Mouse (Mus musculus): Measurements from ENCODE around the gene Apoa2. TPM values are rescaled to one million over a fixed set of nuclear protein-coding genes. Genes with fewer than 3 reads are reported as not detected.

Apoa2 gene
- polyA plus RNA-seq, 1 experiment from 2014 or later: 151 TPM

- no peaks in the 10 kb centered on the region for H3K4me1 ChIP-seq (ENCODE audit: control insufficient read depth, insufficient read depth, low read length)
- H3K4me2 ChIP-seq (ENCODE audit: low read depth, low read length): peak overlapping the region; percentile 17; the same call in 1 of the 2 replicates
- no peak overlapping the region for H3K9ac ChIP-seq (ENCODE audit: low read depth, low read length)
- WGBS: 57% methylated on average over 10 of the region's 11 CpGs
- no peaks in the 10 kb centered on the region for H3K36me3 ChIP-seq (ENCODE audit: control insufficient read depth, insufficient read depth, low read length)
- H3K27ac ChIP-seq (ENCODE audit: low read length): no peak overlapping the region
- no peak overlapping the region for H3K4me3 ChIP-seq (ENCODE audit: low read length)
- no peaks in the 10 kb centered on the region for H3K9me3 ChIP-seq (ENCODE audit: control insufficient read depth, low read length)
- peak; percentile 50; the same call in 1 of the 2 replicates for ATAC-seq
- H3K27me3 ChIP-seq (replicated peaks; ENCODE audit: control insufficient read depth, insufficient read depth, low read length): no peaks in the 10 kb centered on the region; the same call in 1 of the 2 replicates
These were observed 21.2 kb upstream of the Apoa2 start for GRCm38 (mm10) chr1:171203471-171204248.

- H3K4me3 ChIP-seq (ENCODE audit: low read length): no peak overlapping the region
- H3K27me3 ChIP-seq (replicated peaks; ENCODE audit: control insufficient read depth, insufficient read depth, low read length): no peaks in the 10 kb centered on the region; the same call in 1 of the 2 replicates
- H3K9me3 ChIP-seq (ENCODE audit: control insufficient read depth, low read length): no peaks in the 10 kb centered on the region
- 57% methylated on average over 7 of the region's 7 CpGs for WGBS
- H3K4me1 ChIP-seq (ENCODE audit: control insufficient read depth, insufficient read depth, low read length): no peaks in the 10 kb centered on the region
- H3K9ac ChIP-seq (ENCODE audit: low read depth, low read length): no peak overlapping the region
- no peak overlapping the region for H3K27ac ChIP-seq (ENCODE audit: low read length)
- H3K36me3 ChIP-seq (ENCODE audit: control insufficient read depth, insufficient read depth, low read length): no peaks in the 10 kb centered on the region
- peak overlapping the region; percentile 17; the same call in 1 of the 2 replicates for H3K4me2 ChIP-seq (ENCODE audit: low read depth, low read length)
- ATAC-seq: peak; percentile 84
These were observed 20.6 kb upstream of the Apoa2 start for GRCm38 (mm10) chr1:171204249-171204644.

DNA sequence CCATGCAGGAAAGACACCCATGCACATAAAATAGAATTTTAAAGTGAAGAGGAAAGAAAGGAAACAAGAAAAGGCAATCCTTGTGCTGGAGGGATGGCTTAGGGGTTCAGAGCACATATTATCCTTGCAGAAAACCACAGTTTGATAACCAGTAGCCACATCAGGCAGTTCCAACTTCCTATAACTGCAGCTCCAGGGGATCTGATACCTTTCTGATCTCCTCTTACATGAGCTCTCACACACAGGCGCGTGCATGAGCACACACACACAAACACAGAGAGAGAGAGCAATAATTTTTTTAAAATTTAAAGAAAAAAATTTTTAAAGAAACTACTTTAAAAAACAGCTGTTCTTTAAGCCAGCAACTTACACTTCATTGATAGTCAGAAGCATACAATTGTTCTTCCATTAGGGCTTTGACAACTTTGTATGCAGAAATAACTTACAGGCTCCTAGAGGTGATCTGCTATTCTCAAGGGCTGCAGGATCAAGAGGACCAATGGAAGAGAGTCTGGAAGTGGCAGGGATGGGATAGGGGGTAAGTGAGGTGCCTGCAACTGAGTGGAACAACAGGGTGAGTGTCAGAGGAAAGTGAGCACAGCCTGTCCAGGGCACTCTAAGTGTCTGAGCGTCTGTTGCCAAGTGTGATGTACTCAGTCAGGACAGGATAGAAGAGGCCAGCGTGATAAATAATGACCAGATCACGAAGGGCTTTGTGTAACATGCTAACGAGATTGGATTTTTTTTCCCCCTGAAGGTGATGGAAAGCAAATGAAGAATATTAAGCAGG, 19.0 kb upstream of the Apoa2 start:
- Histone ChIP-seq H3K9me3 (ENCODE audit: control insufficient read depth, low read length) (no peaks in the 10 kb centered on the region), H3K36me3 (ENCODE audit: control insufficient read depth, insufficient read depth, low read length) (no peaks in the 10 kb centered on the region), H3K9ac (ENCODE audit: low read depth, low read length) (no peak overlapping the region), H3K4me1 (ENCODE audit: control insufficient read depth, insufficient read depth, low read length) (no peaks in the 10 kb centered on the region), H3K4me2 (ENCODE audit: low read depth, low read length) (no peak overlapping the region), H3K27ac (ENCODE audit: low read length) (no peak overlapping the region), H3K4me3 (ENCODE audit: low read length) (no peak overlapping the region), H3K27me3 (replicated peaks; ENCODE audit: control insufficient read depth, insufficient read depth, low read length) (no peaks in the 10 kb centered on the region; the same call in 1 of the 2 replicates)
- no peak for ATAC-seq
- 78% methylated on average over 6 of the region's 6 CpGs for WGBS

- Histone ChIP-seq H3K4me2 (ENCODE audit: low read depth, low read length) (no peak overlapping the region), H3K4me3 (ENCODE audit: low read length) (no peak overlapping the region), H3K36me3 (ENCODE audit: control insufficient read depth, insufficient read depth, low read length) (no peaks in the 10 kb centered on the region), H3K9ac (ENCODE audit: low read depth, low read length) (no peak overlapping the region), H3K27me3 (replicated peaks; ENCODE audit: control insufficient read depth, insufficient read depth, low read length) (no peaks in the 10 kb centered on the region; the same call in 1 of the 2 replicates), H3K27ac (ENCODE audit: low read length) (no peak overlapping the region), H3K4me1 (ENCODE audit: control insufficient read depth, insufficient read depth, low read length) (no peaks in the 10 kb centered on the region), H3K9me3 (ENCODE audit: control insufficient read depth, low read length) (no peaks in the 10 kb centered on the region)
- no peak for ATAC-seq
- 25% methylated on average over 4 of the region's 4 CpGs for WGBS
These were observed 15.4 kb upstream of the Apoa2 start for GRCm38 (mm10) chr1:171209409-171209808.

- Histone ChIP-seq H3K27ac (ENCODE audit: low read length) (no peak overlapping the region), H3K4me1 (ENCODE audit: control insufficient read depth, insufficient read depth, low read length) (0 out of 2 replicates have a peak, but pooled peaks cover 6% of the 10 kb centered on the region), H3K9ac (ENCODE audit: low read depth, low read length) (no peak overlapping the region), H3K27me3 (replicated peaks; ENCODE audit: control insufficient read depth, insufficient read depth, low read length) (no peaks in the 10 kb centered on the region), H3K4me3 (ENCODE audit: low read length) (no peak overlapping the region), H3K9me3 (ENCODE audit: control insufficient read depth, low read length) (no peaks in the 10 kb centered on the region), H3K4me2 (ENCODE audit: low read depth, low read length) (no peak overlapping the region), H3K36me3 (ENCODE audit: control insufficient read depth, insufficient read depth, low read length) (no peaks in the 10 kb centered on the region)
- WGBS: 50% methylated on average over 3 of the region's 3 CpGs
- ATAC-seq: no peak
These were observed 12.0 kb upstream of the Apoa2 start for GRCm38 (mm10) chr1:171212854-171213253.

DNA sequence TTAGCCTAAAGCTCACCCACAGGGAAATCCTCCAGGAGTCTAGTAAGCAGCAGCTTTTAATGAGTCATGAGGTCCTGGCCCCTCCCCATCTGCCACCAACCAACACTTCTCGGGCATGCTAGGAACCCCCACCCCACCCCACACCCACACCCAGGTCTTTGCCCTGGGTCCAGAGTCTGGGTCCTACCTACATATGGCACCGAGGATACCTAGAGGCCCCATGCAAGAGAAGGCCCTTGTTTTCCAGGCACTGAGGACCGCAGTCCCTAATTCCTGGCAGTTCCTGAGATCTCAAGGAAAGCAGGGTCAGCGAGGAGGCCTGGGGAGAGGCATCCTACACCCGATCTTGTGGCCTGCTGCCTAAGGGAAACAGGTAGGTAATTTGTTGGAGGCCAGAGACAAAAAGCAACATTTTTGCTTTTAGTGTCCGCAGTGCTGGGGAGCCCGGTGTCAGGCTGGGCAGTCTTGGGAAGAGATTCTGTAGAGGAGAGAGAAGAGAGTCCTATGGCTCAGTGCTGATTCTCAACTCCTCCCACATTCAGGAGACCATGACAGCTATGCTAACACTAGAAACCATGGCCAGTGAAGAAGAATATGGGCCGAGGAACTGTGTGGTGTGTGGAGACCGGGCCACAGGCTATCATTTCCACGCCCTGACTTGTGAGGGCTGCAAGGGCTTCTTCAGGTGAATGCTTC, 10.9 kb upstream of the Apoa2 start, which contains the start of gene Nr1i3:
Nr1i3 (plus strand) TSS at position 170 of the 696 bp plus-strand sequence.
- peak within 1 kb of the TSS; percentile 39 for H3K4me3 ChIP-seq (ENCODE audit: low read length)
- whole genome bisulfite sequencing: 62% methylated on average over 10 of the region's 10 CpGs
- ATAC-seq: peak; percentile 97
- H3K27ac ChIP-seq (ENCODE audit: low read length): peak within 1 kb of the TSS; percentile 81
- H3K4me2 ChIP-seq (ENCODE audit: low read depth, low read length): peak within 1 kb of the TSS; percentile 34
- H3K27me3 ChIP-seq (replicated peaks; ENCODE audit: control insufficient read depth, insufficient read depth, low read length): no peaks in the 10 kb centered on the region
- H3K9me3 ChIP-seq (ENCODE audit: control insufficient read depth, low read length): no peaks in the 10 kb centered on the region
- H3K36me3 ChIP-seq (ENCODE audit: control insufficient read depth, insufficient read depth, low read length): 0 out of 2 replicates have a peak, but pooled peaks cover 2% of the 10 kb centered on the region
- 0 out of 2 replicates have a peak, but pooled peaks cover 6% of the 10 kb centered on the region for H3K4me1 ChIP-seq (ENCODE audit: control insufficient read depth, insufficient read depth, low read length)
- peak within 1 kb of the TSS; percentile 56 for H3K9ac ChIP-seq (ENCODE audit: low read depth, low read length)

DNA sequence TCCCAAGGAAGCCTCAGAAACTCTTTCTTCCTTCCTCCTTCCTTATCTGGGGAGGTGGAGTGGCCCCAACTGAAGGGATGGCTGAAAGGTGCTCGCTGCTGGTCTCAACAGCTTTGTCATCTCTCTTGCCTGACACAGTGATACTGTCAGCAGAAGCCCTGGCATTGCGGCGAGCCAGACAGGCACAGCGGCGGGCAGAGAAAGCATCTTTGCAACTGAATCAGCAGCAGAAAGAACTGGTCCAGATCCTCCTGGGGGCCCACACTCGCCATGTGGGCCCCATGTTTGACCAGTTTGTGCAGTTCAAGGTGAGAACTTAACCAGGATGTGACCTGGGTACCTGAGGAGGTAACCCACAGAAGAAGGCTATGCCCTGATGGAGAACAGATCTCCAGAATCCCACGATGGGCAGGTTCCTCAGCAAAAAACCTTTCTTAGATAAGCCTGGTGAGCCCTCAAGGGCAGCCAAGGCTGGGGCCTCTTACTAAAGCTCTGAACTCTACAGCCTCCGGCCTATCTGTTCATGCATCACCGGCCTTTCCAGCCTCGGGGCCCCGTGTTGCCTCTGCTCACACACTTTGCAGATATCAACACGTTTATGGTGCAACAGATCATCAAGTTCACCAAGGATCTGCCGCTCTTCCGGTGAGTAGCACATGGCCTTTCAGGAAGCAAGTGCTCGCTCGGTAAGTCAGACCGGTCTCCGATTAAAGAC, 8.5 kb upstream of the Apoa2 start:
- Histone ChIP-seq H3K4me3 (ENCODE audit: low read length) (no peak overlapping the region), H3K9me3 (ENCODE audit: control insufficient read depth, low read length) (no peaks in the 10 kb centered on the region), H3K4me2 (ENCODE audit: low read depth, low read length) (no peak overlapping the region), H3K27ac (ENCODE audit: low read length) (peak overlapping the region; percentile 26; the same call in 1 of the 2 replicates), H3K4me1 (ENCODE audit: control insufficient read depth, insufficient read depth, low read length) (peaks cover 12% of the 10 kb centered on the region; the same call in 1 of the 2 replicates), H3K9ac (ENCODE audit: low read depth, low read length) (no peak overlapping the region), H3K27me3 (replicated peaks; ENCODE audit: control insufficient read depth, insufficient read depth, low read length) (no peaks in the 10 kb centered on the region), H3K36me3 (ENCODE audit: control insufficient read depth, insufficient read depth, low read length) (0 out of 2 replicates have a peak, but pooled peaks cover 2% of the 10 kb centered on the region)
- 81% methylated on average over 18 of the region's 18 CpGs for WGBS
- 0 out of 2 replicates have a peak, but pooled peaks have one; percentile 21 for ATAC-seq

DNA sequence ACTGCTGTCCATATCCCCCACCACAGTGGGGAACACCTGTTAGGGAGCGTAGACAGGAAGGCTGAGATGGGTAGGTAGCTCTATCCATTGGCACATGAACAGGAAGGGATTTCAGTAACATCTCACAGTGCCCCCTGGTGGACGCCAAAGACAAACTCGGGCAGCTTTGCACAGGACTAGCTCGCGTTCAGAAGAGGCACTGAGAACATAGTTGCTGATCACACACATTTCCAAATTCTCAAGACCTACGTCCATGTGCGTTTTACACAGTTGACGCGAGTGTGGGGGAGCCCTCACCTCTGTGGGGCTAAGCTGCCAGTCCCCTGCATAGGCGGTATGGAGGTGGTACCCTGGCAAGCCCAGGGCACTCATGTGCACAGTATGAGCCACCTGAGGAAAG, 4.0 kb upstream of the Apoa2 start:
- Histone ChIP-seq H3K9me3 (ENCODE audit: control insufficient read depth, low read length) (no peaks in the 10 kb centered on the region), H3K4me1 (ENCODE audit: control insufficient read depth, insufficient read depth, low read length) (peaks cover 13% of the 10 kb centered on the region), H3K27ac (ENCODE audit: low read length) (no peak overlapping the region), H3K27me3 (replicated peaks; ENCODE audit: control insufficient read depth, insufficient read depth, low read length) (no peaks in the 10 kb centered on the region), H3K9ac (ENCODE audit: low read depth, low read length) (peak overlapping the region; percentile 61; the same call in 1 of the 2 replicates), H3K4me2 (ENCODE audit: low read depth, low read length) (peak overlapping the region; percentile 60), H3K36me3 (ENCODE audit: control insufficient read depth, insufficient read depth, low read length) (0 out of 2 replicates have a peak, but pooled peaks cover 2% of the 10 kb centered on the region), H3K4me3 (ENCODE audit: low read length) (peak overlapping the region; percentile 6)
- whole genome bisulfite sequencing: 8% methylated on average over 10 of the region's 10 CpGs
- ATAC-seq: peak; percentile 27; the same call in 1 of the 2 replicates
